Mouse (Mus musculus) induced T-regulatory cell, adult 2 months (primary cell): ENCODE data around the gene Mettl3.

Source experiments
- DNase-seq: peaks from one replicate; pipeline ENCODE4 v3.0.0-alpha.2; 2012; ENCODE audit warnings: low read depth

Gene Mettl3

DNA sequence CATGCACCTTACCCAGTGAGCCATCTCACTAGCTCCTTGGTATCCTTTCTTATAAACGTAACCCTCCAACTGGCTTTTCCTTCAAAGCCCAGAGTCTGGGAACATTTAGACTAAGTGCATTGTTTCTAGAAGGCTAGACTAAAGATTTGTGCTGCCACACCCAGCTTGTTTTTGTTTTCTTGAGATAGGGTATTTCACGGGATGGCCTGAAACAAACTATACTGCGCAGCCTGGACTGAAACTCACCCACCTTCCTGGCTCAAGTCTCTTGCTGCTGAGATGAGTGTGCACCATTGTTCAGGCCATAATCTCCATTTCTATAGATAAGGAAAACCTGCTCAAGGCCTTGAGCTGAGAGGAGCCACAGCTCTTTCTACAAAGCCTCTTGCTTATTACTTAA is 20.7 kb downstream of the Mettl3 start:
- DNase-seq = no peak

GRCm38 (mm10) chr14:52283629-52284028 is 21.3 kb downstream of the Mettl3 start:
- no peak for DNase-seq

GRCm38 (mm10) chr14:52279747-52280120 is 25.2 kb downstream of the Mettl3 start:
- DNase-seq = no peak

DNA sequence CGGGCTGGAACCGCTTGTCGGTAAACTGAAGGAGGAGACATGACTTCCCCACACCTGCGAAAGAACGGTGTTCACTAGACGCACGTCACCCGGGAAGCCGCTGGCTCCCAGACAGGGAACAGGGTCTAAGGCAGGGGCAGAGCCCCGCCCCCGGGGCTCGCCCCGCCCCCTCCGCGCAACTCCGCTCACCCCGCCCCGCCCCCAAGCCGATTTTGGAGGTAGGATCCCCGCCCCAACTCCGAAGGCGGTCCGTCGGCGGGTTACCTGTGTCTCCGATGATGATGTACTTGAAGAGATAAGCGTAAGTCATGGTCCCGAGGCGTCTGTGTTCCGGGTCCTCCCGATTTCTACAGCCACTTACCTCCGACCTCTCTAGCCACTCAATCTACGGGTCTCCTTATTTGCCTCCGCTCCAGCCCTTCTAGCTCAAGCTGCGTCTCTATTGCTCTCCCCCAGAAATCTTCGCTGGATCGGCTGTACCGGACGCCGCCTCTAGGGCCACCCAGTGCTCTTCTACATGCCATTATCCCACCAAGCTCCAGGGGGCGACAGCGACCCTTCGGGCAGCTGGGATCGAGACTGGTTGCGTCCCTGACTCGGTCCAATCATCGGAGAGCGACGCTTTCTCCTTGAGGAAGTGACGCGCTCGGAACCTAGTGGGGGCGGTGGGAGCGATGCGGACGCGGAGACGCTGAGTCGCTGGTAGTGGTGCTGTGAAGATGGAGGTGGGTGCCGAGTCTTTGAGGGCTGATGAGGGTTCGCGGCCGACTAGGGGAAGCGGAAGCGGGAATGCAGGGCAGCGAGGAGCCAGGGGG is 25.8 kb downstream of the Mettl3 start, which contains the start of the genes Tox4 and Rab2b:
Gene Tox4, plus strand, starts transcription at position 215 of the 815 bp plus-strand sequence.
Gene Rab2b, minus strand, starts transcription at position 614 of the 815 bp plus-strand sequence.
- DNase-seq = peak; percentile 100

GRCm38 (mm10) chr14:52277210-52277609 is 27.7 kb downstream of the Mettl3 start:
- no peak for DNase-seq

GRCm38 (mm10) chr14:52272781-52273180 is 32.1 kb downstream of the Mettl3 start:
- DNase-seq = peak; percentile 39

GRCm38 (mm10) chr14:52257484-52258213 is 47.3 kb downstream of the Mettl3 start, which contains the start of gene Chd8:
Gene Chd8 (minus strand): TSS chr14:52257780.
- DNase-seq = peak; percentile 97

- peak; percentile 57 for DNase-seq
Observed at GRCm38 (mm10) chr14:52256311-52257175, 48.4 kb downstream of the Mettl3 start.

GRCm38 (mm10) chr14:52246129-52246528 is 58.8 kb downstream of the Mettl3 start:
- no peak for DNase-seq
